Mouse (Mus musculus) lung, postnatal 14 days (tissue): ENCODE data around the gene Slco1c1.
"Not testable (repeated sequence)": the region's sequence is repeated elsewhere in the genome, so short reads cannot be mapped to it uniquely, and the experiment has no call there.

Experiments used
- DNase-seq: peaks from one replicate; pipeline ENCODE4 v3.0.0; 2021

The Slco1c1 gene

DNA sequence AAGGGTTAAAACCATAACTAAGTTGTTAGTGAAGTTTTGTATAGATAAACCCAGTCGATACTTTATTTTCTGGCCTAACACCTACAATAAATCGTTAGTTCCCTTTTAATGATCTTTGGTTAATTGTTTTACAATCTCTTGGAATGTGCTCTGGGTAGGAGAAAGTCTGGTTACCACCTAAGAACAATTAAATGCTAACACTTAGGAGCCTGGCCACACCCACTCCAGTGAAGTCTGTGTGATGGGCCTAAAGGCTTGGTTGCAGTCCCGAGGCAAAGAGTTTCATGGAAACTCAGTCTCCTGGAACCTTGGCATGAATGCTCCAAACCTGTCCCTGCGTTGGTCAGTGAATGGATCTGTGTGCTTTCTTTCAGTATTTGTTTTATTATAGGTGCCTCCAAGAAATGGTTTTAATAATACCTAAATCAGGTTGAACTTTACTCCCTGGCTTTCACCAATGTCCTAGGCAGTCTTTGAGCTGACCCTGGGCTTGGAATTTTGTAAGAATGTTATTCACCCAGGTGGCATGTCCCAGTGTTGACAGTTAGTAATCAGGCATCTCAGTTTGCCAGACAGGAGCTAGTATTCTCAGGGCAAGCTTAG is 66.5 kb downstream of the Slco1c1 start:
- not testable (repeated sequence) for DNase-seq

DNA sequence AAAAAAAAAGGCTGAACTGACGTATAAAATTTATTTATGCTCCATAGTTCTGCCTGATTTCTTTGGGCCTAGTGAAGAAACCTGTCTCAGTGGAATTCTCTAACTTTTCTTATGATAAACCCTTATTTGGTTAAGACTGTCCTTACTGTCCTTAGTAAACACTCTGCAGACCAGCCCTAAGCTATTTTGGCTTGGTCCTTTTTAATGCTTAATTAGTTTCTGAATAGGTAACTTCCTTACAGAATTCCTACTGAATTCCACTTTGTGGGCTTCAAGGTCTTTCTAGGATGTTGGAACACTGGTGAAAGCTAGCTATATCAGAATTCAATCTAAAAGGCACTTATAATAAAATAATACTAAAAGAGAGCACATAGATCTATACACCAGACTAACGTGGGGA is 71.9 kb downstream of the Slco1c1 start:
- no peak for DNase-seq

DNA sequence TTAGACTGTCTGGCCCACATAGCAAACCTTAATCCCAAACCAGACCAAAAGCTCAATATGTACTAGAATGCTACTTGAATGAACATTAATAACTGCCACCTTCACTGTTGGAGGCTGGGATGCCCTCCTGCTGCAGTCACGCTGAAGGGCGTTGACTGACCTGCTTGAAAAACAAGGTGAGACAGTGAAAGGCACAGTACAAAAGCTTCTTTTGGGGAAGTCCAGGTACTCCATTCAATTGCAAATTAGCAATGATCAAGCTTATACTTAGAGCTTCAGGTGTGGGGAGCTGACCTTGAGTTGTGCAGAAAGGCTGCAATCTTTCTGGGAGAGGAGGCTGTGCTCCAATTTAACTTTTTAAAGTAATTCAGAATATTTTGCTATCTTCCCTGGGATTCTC is 72.9 kb downstream of the Slco1c1 start:
- no peak for DNase-seq

DNA sequence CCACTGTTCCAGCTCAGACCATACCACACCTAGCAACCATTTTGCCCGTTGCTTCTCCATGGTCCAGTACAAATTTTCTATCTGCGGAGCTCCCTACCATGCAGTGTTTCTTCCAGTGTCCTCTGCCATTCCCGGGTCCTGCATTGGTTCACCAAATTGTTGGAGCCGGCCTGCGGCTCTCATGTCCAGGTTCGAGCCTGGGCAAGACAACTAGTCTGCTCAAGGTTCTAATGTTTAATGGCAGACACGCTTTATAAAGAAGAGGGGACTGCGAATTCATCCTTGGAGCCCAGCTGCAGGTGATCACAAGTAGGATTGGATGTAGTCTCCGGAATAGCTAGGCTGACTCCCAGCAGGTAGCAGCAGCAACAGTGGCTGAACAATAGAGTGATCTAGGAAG is 76.8 kb downstream of the Slco1c1 start:
- no peak for DNase-seq

DNA sequence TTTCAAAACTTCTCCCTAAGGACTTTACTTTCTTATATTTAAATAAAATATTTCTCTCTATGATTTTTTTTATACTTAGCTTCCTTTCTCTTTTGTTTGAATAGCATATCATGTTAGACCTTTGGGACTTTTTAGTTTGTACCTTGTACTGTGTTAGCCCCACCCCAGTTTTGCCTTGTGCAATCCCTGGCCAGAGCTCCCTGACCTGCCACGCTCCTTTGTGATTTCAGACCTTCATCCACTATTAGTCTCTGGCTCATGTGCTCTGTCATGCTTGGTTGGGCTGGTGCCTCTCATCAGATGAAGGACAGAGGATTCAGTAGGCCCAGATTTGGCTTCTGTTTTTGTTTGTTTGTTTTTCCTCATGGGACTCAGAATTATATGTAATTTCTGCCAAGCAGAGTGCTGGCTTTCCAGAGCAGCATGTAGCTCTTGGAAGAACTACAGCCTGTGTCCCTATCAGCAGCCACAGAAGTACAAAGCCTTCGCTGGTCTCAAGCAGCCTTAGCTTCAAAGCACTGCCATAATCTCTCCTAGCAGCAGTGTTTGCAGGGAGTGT is 86.6 kb downstream of the Slco1c1 start:
- DNase-seq, result no peak

DNA sequence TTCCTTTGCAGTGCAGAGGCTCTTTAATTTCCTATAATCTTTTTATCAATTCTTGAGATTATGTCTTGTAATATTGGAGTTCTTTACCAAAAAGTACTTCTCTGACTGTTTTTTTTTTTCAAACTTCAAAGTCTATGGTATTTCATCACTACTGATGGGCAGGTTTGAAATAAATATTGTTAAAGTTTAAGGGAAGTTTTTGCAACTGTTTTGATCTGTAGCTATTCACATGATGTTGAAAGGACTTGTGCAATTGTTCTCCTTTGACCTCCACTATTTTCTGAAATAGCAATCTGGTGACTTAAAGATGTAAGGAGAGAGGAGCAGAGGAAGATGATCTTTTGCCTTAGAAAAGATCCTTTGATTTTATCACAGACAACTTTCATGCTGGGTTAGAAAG is 89.8 kb downstream of the Slco1c1 start:
- DNase-seq, result no peak

DNA sequence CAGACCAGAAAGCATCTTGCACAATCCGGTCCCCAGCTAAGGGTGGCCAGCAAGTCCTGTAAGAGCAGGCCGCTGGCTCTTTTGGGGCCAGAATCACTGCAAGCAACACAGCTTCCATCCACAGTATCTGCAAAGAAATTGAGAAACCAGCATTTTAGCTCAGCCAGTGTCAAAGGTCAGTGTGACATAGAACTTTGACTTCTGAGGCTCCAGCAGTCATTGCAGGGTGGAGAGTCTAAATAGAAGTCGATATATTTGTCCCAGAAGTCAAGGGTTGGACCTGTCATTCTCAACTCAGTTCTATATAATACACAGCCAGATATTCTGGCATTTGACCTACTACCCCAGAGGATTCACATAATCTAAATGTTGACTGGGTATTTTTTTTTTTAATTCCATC is 91.2 kb downstream of the Slco1c1 start:
- no peak for DNase-seq
